Mouse (Mus musculus): ENCODE measurements around the gene Tgfbr2. TPM values are rescaled to one million over a fixed set of nuclear protein-coding genes. Genes with fewer than 3 reads are reported as not detected.

Tgfbr2 gene
- total RNA-seq, 2 experiments from 2014 or later: 69.6 to 71.1 TPM

GRCm38 (mm10) chr9:116193889-116194450 is 18.8 kb upstream of the Tgfbr2 start:
- no peak for DNase-seq (ENCODE audit: low spot score in 2 of 2)

- no peak for DNase-seq (ENCODE audit: low spot score in 2 of 2)
Measured at GRCm38 (mm10) chr9:116193535-116193881, 18.3 kb upstream of the Tgfbr2 start.

GRCm38 (mm10) chr9:116192826-116193534 is 17.8 kb upstream of the Tgfbr2 start:
- no peak for DNase-seq (ENCODE audit: low spot score in 2 of 2)

- DNase-seq (ENCODE audit: low spot score in 2 of 2): no peak
Measured at GRCm38 (mm10) chr9:116192253-116192652, 17.1 kb upstream of the Tgfbr2 start.

- DNase-seq (ENCODE audit: low spot score in 2 of 2): no peak
Measured at GRCm38 (mm10) chr9:116189831-116190230, 14.7 kb upstream of the Tgfbr2 start.

- DNase-seq (ENCODE audit: low spot score in 2 of 2): no peak
Measured at GRCm38 (mm10) chr9:116188952-116189666, 13.9 kb upstream of the Tgfbr2 start.

- DNase-seq (ENCODE audit: low spot score in 2 of 2): no peak
Measured at GRCm38 (mm10) chr9:116187181-116187731, 12.1 kb upstream of the Tgfbr2 start.

GRCm38 (mm10) chr9:116184903-116185302 is 9.7 kb upstream of the Tgfbr2 start:
- DNase-seq (ENCODE audit: low spot score in 2 of 2): no peak

- no peak for DNase-seq (ENCODE audit: low spot score in 2 of 2)
Measured at GRCm38 (mm10) chr9:116183035-116183434, 7.9 kb upstream of the Tgfbr2 start.

- no peak for DNase-seq (ENCODE audit: low spot score in 2 of 2)
Measured at GRCm38 (mm10) chr9:116181608-116182007, 6.4 kb upstream of the Tgfbr2 start.

- DNase-seq (ENCODE audit: low spot score in 2 of 2): no peak
Measured at GRCm38 (mm10) chr9:116178151-116178550, 3.0 kb upstream of the Tgfbr2 start.

- DNase-seq (ENCODE audit: low spot score in 2 of 2): no peak
Measured at GRCm38 (mm10) chr9:116177108-116177507, 1.9 kb upstream of the Tgfbr2 start.

- no peak for DNase-seq (ENCODE audit: low spot score in 2 of 2)
Measured at GRCm38 (mm10) chr9:116175488-116176115, 442 bp upstream of the Tgfbr2 start.

GRCm38 (mm10) chr9:116173473-116174170 is 1.5 kb downstream of the Tgfbr2 start:
- DNase-seq (ENCODE audit: low spot score in 2 of 2): no peak

GRCm38 (mm10) chr9:116173059-116173458 is 2.1 kb downstream of the Tgfbr2 start:
- DNase-seq (ENCODE audit: low spot score in 2 of 2): no peak

GRCm38 (mm10) chr9:116169067-116169466 is 6.1 kb downstream of the Tgfbr2 start:
- no peak for DNase-seq (ENCODE audit: low spot score in 2 of 2)

GRCm38 (mm10) chr9:116167304-116167880 is 7.8 kb downstream of the Tgfbr2 start:
- no peak for DNase-seq (ENCODE audit: low spot score in 2 of 2)

- DNase-seq (ENCODE audit: low spot score in 2 of 2): no peak
Measured at GRCm38 (mm10) chr9:116166363-116166762, 8.8 kb downstream of the Tgfbr2 start.

- DNase-seq (ENCODE audit: low spot score in 2 of 2): no peak
Measured at GRCm38 (mm10) chr9:116163883-116164282, 11.3 kb downstream of the Tgfbr2 start.

- DNase-seq (ENCODE audit: low spot score in 2 of 2): no peak
Measured at GRCm38 (mm10) chr9:116162866-116163374, 12.2 kb downstream of the Tgfbr2 start.
